Mouse (Mus musculus) spleen, postnatal 36 days (tissue): ENCODE results near the gene Arhgef12.
"Not testable (repeated sequence)": the region's sequence is repeated elsewhere in the genome, so short reads cannot be mapped to it uniquely, and the experiment has no call there.

Source experiments
- DNase-seq, 2 experiments: peaks; one replicate each; pipeline ENCODE4 v3.0.0; 2022; ENCODE audit warnings: low spot score in 2 of 2, mixed read lengths in 1 of 2

The Arhgef12 gene

DNA sequence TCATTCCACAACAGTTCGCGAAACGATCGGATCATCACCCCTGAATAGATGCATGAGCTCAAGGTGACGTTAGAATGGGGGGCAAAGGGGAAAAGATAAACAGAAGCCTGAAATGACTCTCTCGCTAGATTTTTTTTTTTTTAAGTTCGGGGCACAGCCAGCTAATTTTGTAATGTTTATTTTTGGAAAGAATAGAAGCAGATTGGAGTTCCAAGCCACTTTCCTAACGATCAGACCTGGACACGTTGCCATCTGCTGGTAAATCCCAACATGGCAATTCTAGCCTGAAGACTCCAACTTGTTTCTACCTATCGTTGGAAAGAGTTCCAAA, at the start of gene Arhgef12:
Gene Arhgef12 (minus strand): TSS at position 53 of the 331 bp plus-strand sequence.
- no peak for DNase-seq

DNA sequence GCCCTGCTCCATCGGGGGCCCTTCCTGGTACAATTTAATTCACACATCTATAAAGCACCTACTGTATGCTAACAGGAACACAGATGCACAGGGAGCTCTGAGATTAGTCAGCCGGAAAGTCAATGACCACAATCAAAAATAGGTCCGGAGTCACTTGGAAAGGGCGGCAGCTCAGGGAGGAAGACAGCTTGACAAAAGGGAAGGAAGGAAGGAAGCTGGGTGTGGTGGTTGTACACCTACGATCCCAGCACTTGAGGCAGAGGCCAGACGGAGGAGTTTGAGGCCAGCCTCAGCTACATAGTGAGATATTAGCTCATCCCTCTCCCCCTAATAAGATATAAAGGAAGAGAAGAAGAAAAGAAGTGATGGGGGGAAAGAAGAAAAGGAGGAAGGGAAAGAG, 48.9 kb upstream of the Arhgef12 start:
- DNase-seq, result no peak

DNA sequence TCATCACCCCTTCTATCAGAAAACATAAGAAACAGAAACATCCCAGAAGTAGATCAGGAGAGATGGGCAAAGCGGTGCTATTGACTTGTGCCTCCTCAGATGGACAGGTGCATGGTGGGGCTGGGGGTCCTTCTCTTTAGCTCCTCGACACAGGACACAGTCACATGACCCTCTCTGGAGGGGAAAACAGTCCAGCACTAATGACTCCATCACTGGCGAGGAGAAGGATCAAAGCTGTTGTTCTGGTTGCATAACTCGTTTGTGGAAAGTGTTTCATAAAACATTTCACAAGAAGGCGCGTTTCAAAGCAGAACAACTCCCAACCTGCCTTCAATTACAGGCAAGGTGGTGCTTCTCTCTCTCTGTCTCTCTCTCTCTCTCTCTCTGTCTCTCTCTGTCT, 44.7 kb upstream of the Arhgef12 start:
- no peak for DNase-seq

- DNase-seq, result no peak
Measured at GRCm38 (mm10) chr9:43150957-43151356, 43.9 kb upstream of the Arhgef12 start.

DNA sequence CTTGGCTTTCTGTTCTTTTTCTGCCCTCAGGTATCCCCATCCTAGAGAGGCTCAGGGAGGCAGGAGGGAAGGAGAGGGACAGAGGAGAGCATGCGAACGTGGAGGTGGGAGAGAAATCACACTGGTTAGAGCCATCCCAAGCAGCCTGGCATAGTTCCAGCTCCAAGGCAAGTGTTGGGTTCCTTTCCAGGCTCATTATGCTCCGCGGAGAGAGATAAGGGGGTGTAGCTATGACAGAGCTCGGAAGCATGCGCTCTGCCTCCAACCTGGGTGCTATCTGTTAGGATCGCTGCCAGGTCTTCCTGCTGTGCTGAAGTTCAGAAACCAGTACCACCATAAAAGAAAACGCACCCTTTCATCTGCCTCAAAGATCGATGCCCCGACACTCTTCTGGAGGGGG, 43.0 kb upstream of the Arhgef12 start:
- peak; percentile 4 to 6 for DNase-seq

GRCm38 (mm10) chr9:43149498-43149897, 42.5 kb upstream of the Arhgef12 start:
- DNase-seq, result no peak

GRCm38 (mm10) chr9:43145196-43145595, 38.2 kb upstream of the Arhgef12 start:
- no peak for DNase-seq

- no peak for DNase-seq
Measured at GRCm38 (mm10) chr9:43144206-43144810, 37.3 kb upstream of the Arhgef12 start.

- DNase-seq, result peak in 1 of 2 experiments; percentile 15
Measured at GRCm38 (mm10) chr9:43141839-43142238, 34.8 kb upstream of the Arhgef12 start.

DNA sequence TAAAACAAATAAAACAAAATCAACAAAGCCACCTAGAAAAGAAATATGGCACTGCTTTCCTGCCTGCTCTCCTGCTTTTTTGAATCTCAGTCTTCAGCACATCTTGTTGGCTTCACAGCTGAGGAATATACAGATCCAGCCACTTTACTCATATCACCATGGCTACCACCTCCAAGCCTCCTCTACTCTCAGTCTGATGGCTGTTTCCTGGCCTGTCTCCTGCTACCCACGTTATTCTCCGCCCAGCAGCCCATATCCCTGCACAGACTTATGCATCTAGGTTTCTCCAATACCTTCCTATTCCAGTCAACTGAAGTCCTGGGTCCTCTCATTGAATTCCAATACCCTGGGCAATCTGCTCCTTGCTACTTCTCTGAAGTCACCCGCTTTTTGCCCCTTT, 26.5 kb upstream of the Arhgef12 start:
- DNase-seq, result no peak

DNA sequence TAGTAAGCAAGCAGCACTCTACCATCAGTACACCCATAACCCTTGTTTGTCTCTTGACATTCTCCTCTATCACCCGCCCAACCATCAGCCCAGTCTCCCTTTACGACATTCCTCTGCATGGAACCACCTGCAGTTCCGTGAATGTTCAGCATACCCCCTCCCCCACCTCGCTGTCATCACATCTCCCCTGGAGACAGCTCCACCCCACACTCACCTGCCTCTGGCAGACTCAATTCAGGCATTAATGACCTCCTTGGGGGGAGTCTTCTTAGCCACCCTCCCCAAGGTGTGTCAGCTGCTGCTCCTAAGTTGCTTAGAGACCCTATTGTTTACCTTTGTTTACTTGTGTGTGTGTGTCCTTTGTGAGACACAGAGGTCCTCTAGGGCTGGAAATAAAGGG, 25.3 kb upstream of the Arhgef12 start:
- no peak for DNase-seq

GRCm38 (mm10) chr9:43131940-43132339, 24.9 kb upstream of the Arhgef12 start:
- no peak for DNase-seq

DNA sequence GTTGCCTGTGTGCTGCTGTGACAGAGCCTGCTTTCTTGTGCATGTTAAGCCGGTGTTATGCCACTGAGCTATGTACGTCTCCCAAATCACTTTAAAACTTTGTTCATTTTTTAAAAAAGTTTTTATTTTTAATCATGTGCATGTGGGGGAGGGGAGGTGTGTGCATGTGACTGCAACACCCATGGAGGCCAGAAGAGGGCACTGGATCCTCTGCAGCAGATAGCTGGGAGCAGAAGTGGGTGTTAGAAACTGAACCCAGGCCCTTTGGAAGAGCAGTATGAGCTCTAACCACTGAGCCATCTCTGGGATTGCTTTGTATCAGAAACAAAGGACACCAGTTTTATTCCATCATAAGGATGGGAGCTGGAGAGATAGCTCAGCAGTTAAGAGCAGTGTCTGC, 23.6 kb upstream of the Arhgef12 start:
- DNase-seq, result no peak

- DNase-seq, result no peak
Measured at GRCm38 (mm10) chr9:43127101-43127787, 20.2 kb upstream of the Arhgef12 start.

DNA sequence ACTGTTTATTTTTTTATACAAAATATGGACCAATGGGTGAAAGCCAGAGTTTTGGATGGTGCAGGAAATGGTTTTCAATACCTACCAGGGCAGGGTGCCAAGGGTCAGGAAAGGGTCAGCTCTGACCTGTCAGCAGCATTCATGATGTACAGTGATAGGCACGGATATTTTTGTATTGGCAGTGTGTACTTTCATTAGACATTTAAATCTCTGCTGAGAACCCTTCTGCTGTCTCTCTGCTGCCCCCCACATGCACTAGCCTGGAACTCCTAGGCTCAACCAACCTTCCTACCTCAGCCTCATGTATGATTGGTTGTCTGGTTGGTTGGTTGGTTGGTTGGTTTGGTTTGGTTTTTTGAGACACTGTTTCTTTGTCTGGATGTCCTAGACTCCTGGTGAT, 15.3 kb upstream of the Arhgef12 start:
- no peak for DNase-seq

GRCm38 (mm10) chr9:43121948-43122347, 14.9 kb upstream of the Arhgef12 start:
- not testable (repeated sequence) for DNase-seq

- DNase-seq, result no peak
Measured at GRCm38 (mm10) chr9:43116997-43117336, 9.9 kb upstream of the Arhgef12 start.

DNA sequence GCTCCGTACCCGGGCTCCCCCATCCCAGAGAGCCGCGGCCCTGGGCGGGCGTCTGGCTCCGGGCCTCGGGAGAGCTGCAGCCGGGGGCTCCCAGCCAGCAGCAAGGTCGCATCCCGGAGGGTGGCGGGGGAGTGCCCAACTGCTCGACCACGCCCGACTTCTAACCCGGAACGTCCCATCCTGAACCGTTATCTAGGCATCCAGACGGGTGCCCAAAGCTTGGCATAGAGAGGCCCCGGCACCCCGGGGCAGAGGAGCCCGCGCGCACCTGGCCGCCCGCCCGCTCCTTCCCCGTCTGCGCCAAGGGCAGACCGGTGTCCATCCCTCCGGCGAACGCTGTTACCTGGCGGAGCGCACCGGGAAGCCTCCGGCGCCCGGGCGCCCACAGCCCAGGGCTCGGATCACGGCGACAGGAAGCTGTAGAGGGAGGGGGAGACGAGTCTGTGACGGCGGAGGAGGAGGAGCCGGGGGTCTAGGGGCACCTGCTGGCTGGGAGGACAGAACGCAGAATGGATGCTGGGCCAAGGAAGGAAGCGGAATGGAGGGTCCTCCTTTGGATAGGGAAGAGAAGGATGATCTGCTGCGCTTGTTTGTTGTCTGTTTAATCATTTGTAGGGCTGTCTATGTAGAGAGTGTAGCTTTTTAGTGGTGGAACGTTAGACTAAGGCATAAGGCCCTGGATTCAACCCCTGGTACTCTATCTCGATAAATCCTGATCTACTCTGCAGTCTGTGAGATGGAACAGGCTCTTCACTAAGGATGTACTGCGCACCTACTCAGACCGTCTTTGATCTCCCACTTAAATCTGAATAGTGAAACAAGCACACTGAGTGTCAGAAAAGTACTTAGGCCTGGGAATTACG, 9.3 kb upstream of the Arhgef12 start, which contains the start of gene Tmem136:
Gene Tmem136 (minus strand): TSS at position 437 of the 863 bp plus-strand sequence.
- DNase-seq, result peak; percentile 67 to 80

DNA sequence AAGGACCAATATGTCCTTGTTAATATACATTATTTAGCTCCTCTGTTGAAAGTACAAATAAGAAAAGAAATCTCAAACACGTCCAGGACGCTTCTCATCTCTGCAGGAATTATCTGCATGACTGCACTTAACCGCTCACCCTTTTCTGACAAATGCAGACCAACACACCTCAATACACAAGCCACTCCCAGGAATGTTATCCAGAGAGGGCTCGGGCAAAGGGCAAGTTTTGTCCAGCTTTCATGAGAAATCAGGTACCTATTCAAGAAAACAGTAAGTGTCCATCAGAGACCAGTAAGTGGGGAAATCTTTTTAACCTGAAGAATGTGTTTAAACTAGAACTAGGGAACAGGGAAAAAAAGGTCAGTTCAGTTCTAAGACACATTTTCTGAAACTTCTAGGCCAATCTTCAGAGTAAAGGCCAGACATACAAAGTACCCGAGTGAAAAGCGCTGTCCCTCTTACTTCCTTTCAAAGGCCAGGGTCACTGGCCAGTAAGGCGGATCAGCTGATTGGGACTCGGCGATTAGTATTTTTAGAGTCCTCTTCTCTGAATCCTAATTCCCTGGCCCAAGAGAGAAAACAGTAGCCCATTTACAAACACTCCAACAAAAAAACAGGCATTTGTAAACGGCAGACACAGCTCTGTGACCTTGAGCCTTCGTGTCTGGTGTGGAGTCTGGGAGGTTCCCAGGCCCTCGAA, 8.5 kb upstream of the Arhgef12 start:
- no peak for DNase-seq

DNA sequence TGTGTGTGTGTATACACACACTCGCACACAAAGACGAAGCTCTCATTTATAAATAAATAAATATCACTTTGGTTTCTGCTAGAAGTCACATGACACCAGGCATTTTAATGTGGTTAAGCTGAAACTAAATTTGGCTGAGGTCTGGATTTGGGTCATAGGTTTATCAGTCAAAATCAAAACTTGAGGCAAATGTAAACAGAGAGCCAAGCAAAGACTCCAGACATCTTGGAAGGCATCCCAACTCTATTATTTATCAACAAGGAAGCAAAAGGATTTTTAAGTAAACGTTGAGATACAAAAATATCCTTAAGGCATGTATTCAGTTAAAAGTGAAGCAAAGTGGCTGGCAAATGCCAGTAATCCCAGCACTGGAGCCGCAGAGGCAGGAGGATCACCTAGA, 7.8 kb upstream of the Arhgef12 start:
- DNase-seq, result no peak

DNA sequence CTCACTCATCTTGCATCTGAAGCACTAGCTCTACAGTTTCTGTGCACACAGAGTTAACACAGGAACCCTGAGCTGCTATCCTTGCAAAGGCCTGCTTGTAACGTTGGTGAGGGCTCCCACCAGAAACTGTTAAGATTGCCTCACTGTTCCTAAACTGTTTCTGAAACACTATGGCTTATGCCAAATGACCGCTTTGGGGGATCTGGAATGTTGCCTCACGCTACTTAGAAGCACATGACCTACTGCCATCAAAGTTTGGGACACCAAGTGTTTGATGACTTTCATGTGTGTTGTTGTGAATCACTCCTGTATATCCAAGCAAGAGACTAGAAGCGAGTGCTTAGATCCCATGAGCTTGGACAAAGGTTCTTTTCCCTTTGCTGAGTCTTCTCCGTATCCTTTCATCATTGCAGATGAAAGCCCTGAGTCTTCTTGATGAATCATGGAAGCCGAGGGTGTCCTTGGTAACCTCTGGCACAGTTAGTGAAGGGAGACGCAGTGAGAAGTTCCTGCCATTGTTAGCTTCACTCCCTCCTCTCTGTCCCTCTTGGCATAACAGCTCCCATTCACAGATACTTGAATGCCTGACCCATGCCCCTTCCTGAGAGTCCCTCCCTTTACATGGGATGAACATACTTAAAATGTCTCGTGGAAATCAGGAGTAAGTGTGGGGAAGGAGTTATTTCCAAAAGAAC, 3.4 kb upstream of the Arhgef12 start:
- no peak for DNase-seq

DNA sequence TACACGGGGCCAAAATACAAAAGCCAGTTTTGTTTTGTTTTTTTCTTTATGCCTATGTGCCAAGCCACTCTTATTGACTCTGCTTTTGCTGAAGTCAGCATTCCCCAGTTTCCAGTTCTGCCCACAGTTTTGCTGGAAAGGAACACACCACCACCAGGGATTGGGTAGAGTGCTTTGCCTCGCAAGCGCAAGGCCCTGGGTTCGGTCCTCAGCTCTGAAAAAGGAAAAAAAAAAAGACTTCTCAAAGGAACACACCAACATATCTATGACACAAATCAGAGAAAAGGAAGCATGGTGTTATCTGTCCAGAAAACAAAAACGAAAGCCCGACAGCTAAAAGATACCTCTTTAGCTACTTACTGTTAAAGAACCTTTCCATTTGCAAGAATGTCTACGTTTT, 2.1 kb upstream of the Arhgef12 start:
- no peak for DNase-seq
